Mouse (Mus musculus) gastrocnemius, adult 2 months (tissue): ENCODE results near the gene Scamp1. TPM values are rescaled to one million over a fixed set of nuclear protein-coding genes. Genes with fewer than 3 reads are reported as not detected.

Source experiments
- DNase-seq: peaks from one replicate; pipeline ENCODE4 v3.0.0; 2022
- H3K27ac ChIP-seq: fragments of 200-600 bp; 2 replicates; pipeline ENCODE4 v1.8.1; 2022; ENCODE audit warnings: mild to moderate bottlenecking
- H3K4me3 ChIP-seq: fragments of 200-600 bp; 2 replicates; pipeline ENCODE4 v1.8.1; 2022; ENCODE audit warnings: mild to moderate bottlenecking, moderate library complexity
- CTCF ChIP-seq: fragments of 200-600 bp; IDR thresholded peaks from 2 replicates; pipeline ENCODE4 v1.8.1; 2022; ENCODE audit warnings: antibody characterized with exemption, mild to moderate bottlenecking, moderate library complexity
- intact Hi-C: fragments of 180-260 bp; cut with DNase I; formaldehyde crosslinking; loops from one replicate; pipeline ENCODE4 v1.15.1; 2025
- total RNA-seq, 2 experiments: library from RNA; stranded (reverse); gene quantifications; 2 replicates each; pipeline ENCODE4 v1.2.3; 2021

Gene Scamp1
- total RNA-seq, 2 experiments from 2014 or later: 16.6 to 20.3 TPM

DNA sequence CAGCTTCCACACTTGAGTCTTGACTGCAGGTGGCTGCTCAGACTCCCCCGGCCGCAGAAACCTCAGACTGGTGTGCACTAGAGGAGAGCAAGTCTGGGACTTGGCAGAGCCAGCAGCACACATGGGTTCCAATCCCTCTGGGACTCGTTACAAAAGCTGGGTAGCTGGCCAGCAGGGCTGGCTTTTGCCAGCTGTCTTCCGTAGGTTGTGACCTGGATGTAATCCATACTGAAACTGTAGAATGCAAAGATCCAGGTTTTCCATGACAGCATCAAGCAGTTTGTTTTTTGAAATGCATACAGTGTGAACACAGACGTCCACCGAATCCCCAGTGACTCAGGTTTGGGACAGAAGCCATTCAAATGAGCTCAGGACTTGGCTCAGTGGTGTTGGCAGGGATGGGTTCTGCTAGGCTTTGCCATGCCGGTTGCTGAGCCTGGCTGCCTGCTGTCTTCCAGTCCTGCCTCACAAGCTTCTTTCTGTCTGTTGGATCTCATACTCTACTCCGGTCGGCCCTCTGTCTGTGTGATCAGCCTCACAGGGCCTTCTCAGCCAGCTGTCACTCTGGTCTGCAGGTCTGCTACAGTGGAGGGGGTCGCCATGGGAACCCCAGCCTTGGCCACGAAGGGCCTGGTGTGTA, 107.1 kb downstream of the Scamp1 start:
- H3K4me3 ChIP-seq: peak overlapping the region; percentile 63
- peak; percentile 83 for DNase-seq
- peak overlapping the region; percentile 77 for H3K27ac ChIP-seq
- no peak for TF ChIP-seq CTCF
- intact Hi-C loops: no loop called here

DNA sequence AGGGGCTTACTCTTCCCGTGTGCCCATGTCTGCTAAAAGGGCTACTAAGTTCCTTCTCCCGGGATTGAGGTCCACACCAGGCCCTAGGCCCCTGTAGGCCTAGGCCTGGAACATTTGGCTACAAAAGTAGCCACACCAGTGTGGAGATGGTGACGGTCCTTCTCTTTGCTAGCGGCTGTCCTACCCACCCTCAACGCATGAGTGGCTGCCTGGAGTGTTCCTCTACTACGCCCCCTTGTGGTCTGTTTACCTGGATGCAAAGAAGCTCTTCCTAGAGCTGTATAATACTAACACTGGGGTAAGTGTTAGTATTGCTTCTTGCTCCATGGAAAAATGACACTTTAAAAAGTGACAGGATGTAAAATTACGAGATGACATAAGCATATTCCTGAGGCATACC, 108.5 kb downstream of the Scamp1 start:
- H3K27ac ChIP-seq: no peak overlapping the region
- TF ChIP-seq CTCF: peak; percentile 59
- intact Hi-C loops: no loop called here
- peak overlapping the region; percentile 7; the same call in 1 of the 2 replicates for H3K4me3 ChIP-seq
- DNase-seq: no peak

DNA sequence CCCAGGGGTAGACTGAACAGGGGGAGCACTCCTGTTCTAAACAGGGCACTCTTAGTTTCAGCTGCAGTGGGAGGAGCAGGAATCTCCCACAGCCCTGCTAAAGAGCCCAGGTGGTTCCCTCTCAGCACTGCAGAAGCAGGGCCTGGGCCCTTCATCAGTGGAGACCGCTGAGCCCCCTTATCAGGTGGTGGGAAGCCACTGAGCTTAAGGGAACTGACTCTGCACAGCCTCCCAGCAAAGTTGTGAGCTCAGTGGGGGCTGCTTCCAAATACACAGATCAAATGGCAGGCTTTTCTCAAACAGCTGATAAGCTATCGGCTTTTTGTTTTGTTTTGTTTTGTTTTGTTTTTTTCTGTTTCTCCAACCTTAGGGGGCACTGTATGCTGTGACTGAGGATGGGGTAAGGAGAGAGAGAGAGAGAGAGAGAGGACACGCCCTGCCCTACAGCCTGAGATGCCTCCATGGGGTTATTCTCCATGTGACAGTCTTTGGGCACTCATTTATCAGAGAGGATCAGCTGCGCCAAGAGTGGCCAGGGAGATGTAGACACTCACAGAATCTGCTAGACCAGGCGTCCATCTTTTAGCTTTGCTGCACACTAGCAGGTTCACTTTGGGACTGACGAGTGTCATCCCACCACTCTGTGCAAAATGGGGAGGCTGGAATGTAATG, 110.1 kb downstream of the Scamp1 start:
- no peak for TF ChIP-seq CTCF
- peak overlapping the region; percentile 76 for H3K4me3 ChIP-seq
- no peak for DNase-seq

DNA sequence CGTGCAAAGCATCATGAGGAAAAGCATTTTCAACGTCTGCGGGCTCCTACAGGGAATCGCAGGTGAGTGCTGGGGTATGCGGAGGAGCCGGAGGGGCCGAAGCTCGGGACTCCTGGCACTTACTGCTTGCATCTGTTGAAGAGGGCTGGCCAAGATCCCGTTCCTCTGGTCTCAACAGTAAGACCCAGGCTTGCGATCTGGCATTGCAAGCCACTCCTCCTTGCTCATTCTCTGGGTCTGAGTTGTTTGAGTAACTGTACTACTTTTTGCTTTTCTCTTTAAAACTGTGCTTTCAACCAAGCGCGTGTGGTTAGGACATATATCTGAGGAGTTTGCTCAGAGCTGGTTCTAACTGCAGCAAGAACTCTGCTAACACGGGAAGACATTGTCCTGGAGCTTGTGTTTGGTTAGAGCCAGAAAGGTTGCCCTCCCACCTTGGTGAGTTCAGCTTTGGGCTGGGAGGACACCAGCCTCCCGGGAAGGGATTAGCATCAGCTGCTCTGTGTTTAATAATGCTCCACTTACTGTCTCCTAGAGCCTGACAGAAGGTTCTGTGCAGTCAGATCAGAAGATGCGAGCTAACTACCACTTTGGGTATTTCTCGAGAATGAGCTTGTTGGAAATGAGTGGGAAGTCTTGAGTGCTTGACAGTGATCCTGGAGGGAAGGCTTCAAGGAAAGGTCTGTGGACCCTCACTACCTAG, 110.9 kb downstream of the Scamp1 start:
- no peak for TF ChIP-seq CTCF
- peak overlapping the region; percentile 76 for H3K4me3 ChIP-seq
- intact Hi-C loops: no loop called here
- DNase-seq: peak; percentile 55
- peak overlapping the region; percentile 71 for H3K27ac ChIP-seq

More for the DNA sequence above, 110.1 kb downstream of the Scamp1 start:
- intact Hi-C loops: no loop called here
- peak overlapping the region; percentile 71; the same call in 1 of the 2 replicates for H3K27ac ChIP-seq

DNA sequence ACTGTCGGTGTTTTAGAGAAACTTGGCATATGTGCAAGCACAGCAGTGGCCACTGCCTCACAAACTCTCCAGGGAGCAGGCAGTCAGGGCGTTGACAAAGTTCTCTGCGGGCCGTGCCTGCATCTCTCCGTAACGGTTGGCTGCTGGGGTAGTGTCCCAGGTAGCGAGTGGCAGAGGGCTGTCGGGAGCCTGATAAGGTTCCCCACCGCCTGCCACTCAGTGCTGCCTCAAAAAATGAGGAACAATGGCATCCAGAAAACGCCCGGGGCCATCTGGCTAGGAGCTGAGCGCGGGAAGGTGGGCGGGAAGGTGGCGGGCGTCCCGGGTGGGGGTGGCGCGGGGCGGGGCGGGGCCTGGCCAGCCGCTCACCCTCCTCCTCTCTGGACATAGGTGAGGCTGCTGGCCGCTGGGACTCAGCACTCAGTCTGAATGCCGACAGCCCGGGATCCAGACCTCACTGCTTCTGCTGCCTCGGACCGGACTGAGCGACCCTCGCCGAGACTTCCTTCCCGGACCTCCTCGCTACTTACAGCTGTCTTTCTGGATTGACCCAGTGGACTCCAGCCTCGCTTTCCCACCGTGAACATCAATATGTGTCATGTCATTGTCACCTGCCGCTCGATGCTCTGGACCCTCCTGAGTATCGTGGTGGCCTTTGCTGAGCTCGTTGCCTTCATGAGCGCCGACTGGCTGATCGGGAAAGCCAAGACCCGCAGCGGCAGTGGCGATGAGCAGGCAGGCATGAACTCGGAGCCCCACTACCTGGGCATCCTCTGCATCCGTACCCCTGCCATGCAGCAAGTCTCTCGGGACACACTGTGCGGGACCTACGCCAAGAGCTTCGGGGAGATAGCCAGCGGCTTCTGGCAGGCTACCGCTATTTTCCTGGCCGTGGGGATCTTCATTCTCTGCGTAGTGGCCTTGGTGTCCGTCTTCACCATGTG, 111.8 kb downstream of the Scamp1 start:
- intact Hi-C loops: no loop called here
- no peak for TF ChIP-seq CTCF
- DNase-seq: peak; percentile 76
- H3K4me3 ChIP-seq: peak overlapping the region; percentile 76
- H3K27ac ChIP-seq: peak overlapping the region; percentile 71

DNA sequence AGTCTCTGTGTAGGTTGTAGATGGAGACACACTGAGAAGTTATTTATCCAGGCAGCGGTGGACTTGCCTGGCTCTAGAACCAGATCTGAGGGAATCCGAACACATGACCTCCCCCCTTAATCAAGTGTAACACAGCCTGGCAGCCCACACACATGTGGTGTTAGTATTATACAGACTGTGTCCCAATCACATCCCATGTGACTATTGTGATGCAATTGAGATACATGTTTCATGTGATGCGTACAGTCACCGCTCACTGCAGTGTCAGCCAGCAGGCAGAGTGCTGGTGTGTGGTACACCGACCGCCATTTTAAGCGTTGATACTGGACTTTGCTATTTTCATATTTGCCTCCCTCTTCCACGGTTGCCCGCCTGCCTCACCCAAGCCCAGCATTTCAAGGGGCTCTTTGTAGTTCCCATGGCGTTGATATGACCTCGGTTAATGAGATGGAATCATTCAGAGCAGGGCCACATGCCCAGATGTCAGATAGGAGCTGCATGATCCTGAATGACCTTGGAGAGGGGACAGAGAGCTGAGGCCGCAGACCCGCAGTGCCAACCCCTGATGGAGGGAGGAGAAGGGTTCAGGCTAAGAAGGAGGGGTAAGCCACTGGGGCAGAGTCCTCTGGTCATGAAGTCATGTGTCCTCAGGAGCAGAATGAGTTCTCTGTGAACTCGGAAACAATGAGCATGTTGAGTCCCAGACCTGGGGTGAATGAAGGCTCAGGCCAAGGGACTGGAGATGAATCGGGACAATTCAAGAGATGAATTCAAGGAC, 112.9 kb downstream of the Scamp1 start:
- H3K27ac ChIP-seq: peak overlapping the region; percentile 71
- H3K4me3 ChIP-seq: no peak overlapping the region; the same call in 1 of the 2 replicates
- TF ChIP-seq CTCF: no peak
- intact Hi-C loops: no loop called here
- DNase-seq: no peak

DNA sequence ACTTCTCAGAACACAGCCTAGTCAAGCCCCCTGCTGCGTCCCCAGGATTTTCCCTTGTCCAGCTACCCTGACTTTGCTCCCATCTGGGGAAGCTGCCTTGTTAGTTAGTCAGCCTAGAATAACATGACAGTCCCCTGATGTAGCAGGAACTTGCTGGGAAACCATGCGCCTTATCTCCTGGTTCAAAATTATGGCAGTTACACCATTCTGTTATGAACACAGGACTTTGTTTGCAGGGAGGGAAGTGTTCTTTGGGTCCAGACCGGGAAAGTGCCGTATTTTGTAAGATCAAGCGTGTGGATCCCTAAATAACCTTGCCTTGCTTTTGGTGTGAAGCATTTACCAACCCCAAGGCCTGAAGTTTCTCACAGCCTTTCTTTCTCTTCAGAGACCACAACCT, 114.0 kb downstream of the Scamp1 start:
- no peak overlapping the region for H3K27ac ChIP-seq
- DNase-seq: no peak
- intact Hi-C loops: no loop called here
- no peak overlapping the region for H3K4me3 ChIP-seq
- TF ChIP-seq CTCF: no peak

DNA sequence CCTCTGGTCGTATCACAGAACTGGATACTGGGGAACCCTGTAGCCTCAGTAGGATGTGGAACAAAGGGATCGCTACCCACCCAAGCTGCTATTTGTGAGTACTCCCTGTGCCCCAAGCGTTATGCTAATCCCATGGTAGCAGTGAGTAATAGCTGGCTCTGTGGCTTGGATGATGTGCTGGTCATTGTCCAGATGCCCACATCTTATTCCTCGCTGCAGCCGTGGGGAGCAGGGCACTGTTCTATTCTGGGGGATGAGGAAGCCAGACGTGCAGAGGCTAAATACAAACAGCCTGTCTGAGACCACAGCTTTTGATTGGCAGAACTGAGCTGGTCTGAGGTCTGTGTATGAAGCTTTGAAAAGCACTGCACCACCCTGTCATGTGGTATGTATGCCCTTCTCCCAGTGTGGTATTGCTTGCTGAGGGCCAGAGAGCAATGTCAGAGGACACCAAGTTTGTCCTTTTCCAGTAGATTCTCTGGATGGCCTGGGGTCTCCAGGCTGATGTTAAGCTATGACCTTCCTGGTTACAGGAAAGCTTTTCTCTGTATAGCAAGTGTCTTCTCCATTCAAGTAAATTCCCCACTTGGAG, 116.2 kb downstream of the Scamp1 start:
- Histone ChIP-seq H3K27ac (no peak overlapping the region), H3K4me3 (no peak overlapping the region)
- TF ChIP-seq CTCF: no peak
- no peak for DNase-seq
- intact Hi-C loops: no loop called here

DNA sequence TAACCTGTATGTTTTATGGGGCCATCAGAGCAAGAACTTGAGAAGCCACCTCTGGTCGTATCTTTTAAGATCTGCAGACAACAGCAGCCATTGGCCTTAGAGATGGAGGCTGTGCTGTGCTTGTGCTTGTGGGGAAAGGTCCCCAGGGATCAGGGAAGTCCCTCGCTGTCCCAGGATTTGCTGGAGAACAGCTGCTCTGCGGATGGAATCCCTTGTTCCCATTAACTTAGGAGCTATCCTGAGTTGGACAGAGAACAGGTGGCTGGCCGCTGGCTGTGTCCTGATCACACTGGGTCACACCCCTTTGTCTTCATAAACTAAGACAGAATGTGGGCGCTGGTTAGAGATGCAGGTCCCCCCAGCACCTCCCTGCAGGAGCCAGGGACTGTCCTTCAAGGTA, 117.3 kb downstream of the Scamp1 start:
- H3K4me3 ChIP-seq: no peak overlapping the region
- DNase-seq: no peak
- no peak overlapping the region for H3K27ac ChIP-seq
- intact Hi-C loops: no loop called here
- no peak for TF ChIP-seq CTCF

DNA sequence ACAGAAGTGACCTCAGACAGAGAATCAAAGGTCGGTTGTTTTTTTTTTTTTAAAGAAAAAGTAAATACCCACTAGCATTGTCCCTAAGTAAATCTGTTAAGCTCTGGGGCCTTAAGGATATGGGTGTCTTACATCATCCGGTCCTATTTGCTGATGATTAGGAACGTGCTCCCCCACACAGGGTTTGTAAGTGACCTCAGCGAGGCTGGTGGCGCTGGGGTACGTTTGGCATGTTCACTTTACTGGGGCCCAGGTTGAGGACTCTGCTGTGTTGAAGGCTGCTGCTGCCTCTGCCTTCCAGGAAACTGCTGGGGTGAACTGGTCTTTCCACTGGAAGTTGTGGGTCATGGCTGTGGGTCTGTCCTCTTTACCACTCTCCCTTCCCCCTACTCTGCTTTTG, 121.2 kb downstream of the Scamp1 start:
- no peak for TF ChIP-seq CTCF
- no peak overlapping the region for H3K27ac ChIP-seq
- intact Hi-C loops: no loop called here
- DNase-seq: no peak
- no peak overlapping the region for H3K4me3 ChIP-seq

DNA sequence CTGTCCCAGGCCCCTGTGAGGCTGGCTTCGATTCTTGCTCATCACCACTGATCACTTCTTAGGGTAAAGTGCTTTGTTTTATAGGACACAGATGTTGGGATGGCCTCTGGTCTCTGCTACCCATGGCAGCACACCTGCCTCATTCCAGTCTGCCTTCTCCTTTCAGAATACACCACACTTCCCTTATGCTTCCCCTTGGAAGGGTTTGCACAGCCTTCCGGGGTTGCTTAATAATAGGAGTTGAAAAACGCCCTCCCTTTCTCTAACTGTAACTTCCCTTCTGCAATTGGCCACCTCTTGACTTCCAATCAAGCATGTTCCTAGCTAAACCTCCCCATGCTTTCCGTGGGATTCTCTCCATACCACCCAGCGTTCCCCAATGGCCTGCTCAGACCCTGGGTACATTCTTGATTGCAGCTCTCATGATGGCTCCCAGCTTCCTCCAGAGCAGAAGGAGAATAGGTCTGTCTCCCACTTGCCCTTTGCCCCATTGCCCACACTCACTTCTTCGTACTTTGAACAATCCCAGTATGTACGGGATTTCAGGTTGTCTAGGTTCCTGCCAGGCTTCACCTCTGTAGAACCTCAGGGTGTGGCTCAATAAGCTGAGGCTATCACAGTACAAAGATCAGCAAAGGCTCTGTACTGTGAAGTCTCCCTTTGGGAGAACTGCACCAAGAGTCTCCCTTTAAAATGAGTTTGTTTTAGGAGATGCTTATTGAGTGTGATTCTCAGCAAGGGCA, 126.0 kb downstream of the Scamp1 start:
- H3K4me3 ChIP-seq: no peak overlapping the region
- intact Hi-C loops: no loop called here
- no peak overlapping the region for H3K27ac ChIP-seq
- no peak for DNase-seq
- no peak for TF ChIP-seq CTCF
